Mouse (Mus musculus) intestine, embryonic 16.5 days (tissue): ENCODE data around the gene Gm20388. TPM values are rescaled to one million over a fixed set of nuclear protein-coding genes. Genes with fewer than 3 reads are reported as not detected.
A peak's percentile ranks its signal among the peaks of the same experiment; 100 is the strongest.

ENCODE experiments used
- ATAC-seq: fragments of 200-750 bp; cut with Nextera tagmentation; 2 replicates; pipeline ENCODE4 v1.8.0; 2017; ENCODE audit warnings: moderate TSS enrichment, moderate library complexity
- H3K27ac ChIP-seq: fragments of 300-500 bp; sonication (generic); 2 replicates; pipeline ENCODE4 v1.5.1; 2014; ENCODE audit warnings: mild to moderate bottlenecking, low read length
- H3K27me3 ChIP-seq: fragments of 300-500 bp; sonication (generic); replicated peaks from 2 replicates; pipeline ENCODE4 v1.6.1; 2014; ENCODE audit warnings: low read length, control low read depth, mixed read lengths; ENCODE audit not compliant: control insufficient read depth, insufficient read depth
- H3K36me3 ChIP-seq: fragments of 300-500 bp; sonication (generic); 2 replicates; pipeline ENCODE4 v1.6.1; 2014; ENCODE audit warnings: low read length, control low read depth; ENCODE audit not compliant: control insufficient read depth, insufficient read depth
- H3K4me1 ChIP-seq: fragments of 300-500 bp; sonication (generic); 2 replicates; pipeline ENCODE4 v1.6.1; 2014; ENCODE audit warnings: low read length, control low read depth, mixed read lengths; ENCODE audit not compliant: control insufficient read depth, insufficient read depth
- H3K4me2 ChIP-seq: fragments of 300-500 bp; sonication (generic); 2 replicates; pipeline ENCODE4 v1.6.1; 2014; ENCODE audit warnings: low read depth, low read length, control low read depth
- H3K4me3 ChIP-seq: fragments of 300-500 bp; sonication (generic); 2 replicates; pipeline ENCODE4 v1.5.1; 2014; ENCODE audit warnings: mild to moderate bottlenecking, low read length
- H3K9ac ChIP-seq: fragments of 300-500 bp; sonication (generic); 2 replicates; pipeline ENCODE4 v1.6.1; 2014; ENCODE audit warnings: low read depth, low read length
- H3K9me3 ChIP-seq: fragments of 300-500 bp; sonication (generic); 2 replicates; pipeline ENCODE4 v1.6.1; 2016; ENCODE audit warnings: low read length, control low read depth; ENCODE audit not compliant: control insufficient read depth
- WGBS: fragments of 180-500 bp; shearing (Covaris S2); extraction: QIAGEN DNeasy Blood & Tissue Kit; methylation state at CpG from one replicate; pipeline ENCODE4 v1.1.7; 2014; 5-methylcytosine and 5-hydroxymethylcytosine counted together
- polyA plus RNA-seq: library from polyadenylated mRNA; unstranded; fragments of >200 nt; fragmentation: Nextera tagmentation; extraction: Ambion mirVana; gene quantifications from 2 replicates; pipeline ENCODE4 v1.2.1, GENCODE M21; 2015

Gm20388 gene
- polyA plus RNA-seq, 1 experiment from 2014 or later = 5.8 TPM

DNA sequence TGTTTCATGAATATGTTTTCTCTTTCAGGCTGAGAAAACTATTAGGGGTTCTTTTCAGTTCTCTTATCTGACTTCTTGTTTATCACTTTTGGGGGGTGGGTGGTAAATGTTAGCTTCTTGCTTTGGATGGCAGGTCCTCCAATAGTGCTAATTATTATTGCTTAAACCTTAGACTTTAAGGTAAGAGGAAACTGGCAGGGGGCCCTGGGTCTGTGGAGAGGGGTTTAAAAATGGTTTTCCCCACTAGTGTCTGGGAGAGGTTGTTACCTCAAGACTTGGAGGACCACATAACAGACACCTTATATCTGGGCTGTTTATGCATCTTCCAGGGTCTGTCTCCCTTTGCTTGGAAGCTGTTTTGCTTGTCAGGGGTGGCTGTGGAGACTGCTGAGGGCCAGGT is 2041.5 kb downstream of the Gm20388 start:
- Histone ChIP-seq H3K9ac (0 out of 2 replicates have a peak overlapping the region, but pooled peaks have one; percentile 18), H3K27ac (no peak overlapping the region), H3K4me1 (peaks cover 29% of the 10 kb centered on the region), H3K9me3 (no peaks in the 10 kb centered on the region), H3K4me2 (no peak overlapping the region), H3K27me3 (no peaks in the 10 kb centered on the region), H3K4me3 (no peak overlapping the region), H3K36me3 (no peaks in the 10 kb centered on the region)
- no peak for ATAC-seq

DNA sequence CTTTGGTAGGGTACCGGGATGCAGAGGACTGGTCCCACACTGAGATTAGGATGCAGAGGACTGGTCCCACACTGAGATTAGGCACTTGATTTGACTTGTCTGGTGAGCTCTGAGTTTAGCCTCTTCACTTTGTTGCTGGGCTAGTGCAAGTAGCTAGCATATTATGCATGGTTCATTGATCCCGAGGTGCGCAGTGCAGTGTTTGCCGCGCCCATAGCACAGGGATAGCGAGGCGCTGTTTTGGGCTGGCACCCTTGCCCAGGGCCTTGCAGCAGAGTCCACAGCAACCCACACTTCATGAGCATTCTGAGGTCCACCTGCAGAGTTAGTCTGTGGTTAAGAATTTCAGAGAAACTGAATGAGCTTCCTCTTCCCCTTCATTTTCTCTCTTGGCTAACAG is 2042.2 kb downstream of the Gm20388 start:
- ATAC-seq = no peak
- H3K9me3 ChIP-seq = no peaks in the 10 kb centered on the region
- H3K27me3 ChIP-seq = no peaks in the 10 kb centered on the region
- H3K4me2 ChIP-seq = no peak overlapping the region
- H3K4me1 ChIP-seq = peaks cover 25% of the 10 kb centered on the region
- no peak overlapping the region for H3K27ac ChIP-seq
- 0 out of 2 replicates have a peak overlapping the region, but pooled peaks have one; percentile 18 for H3K9ac ChIP-seq
- 87% methylated on average over 7 of the region's 7 CpGs for WGBS
- H3K36me3 ChIP-seq = no peaks in the 10 kb centered on the region
- no peak overlapping the region for H3K4me3 ChIP-seq

- H3K4me1 ChIP-seq = peaks cover 17% of the 10 kb centered on the region
- no peaks in the 10 kb centered on the region for H3K9me3 ChIP-seq
- H3K4me3 ChIP-seq = no peak overlapping the region
- no peak overlapping the region for H3K9ac ChIP-seq
- H3K4me2 ChIP-seq = no peak overlapping the region
- H3K27ac ChIP-seq = no peak overlapping the region
- no peaks in the 10 kb centered on the region for H3K27me3 ChIP-seq
- 63% methylated on average over 3 of the region's 3 CpGs for WGBS
- no peaks in the 10 kb centered on the region for H3K36me3 ChIP-seq
- ATAC-seq = no peak
These were observed 2043.3 kb downstream of the Gm20388 start for GRCm38 (mm10) chr8:121953821-121954545.

DNA sequence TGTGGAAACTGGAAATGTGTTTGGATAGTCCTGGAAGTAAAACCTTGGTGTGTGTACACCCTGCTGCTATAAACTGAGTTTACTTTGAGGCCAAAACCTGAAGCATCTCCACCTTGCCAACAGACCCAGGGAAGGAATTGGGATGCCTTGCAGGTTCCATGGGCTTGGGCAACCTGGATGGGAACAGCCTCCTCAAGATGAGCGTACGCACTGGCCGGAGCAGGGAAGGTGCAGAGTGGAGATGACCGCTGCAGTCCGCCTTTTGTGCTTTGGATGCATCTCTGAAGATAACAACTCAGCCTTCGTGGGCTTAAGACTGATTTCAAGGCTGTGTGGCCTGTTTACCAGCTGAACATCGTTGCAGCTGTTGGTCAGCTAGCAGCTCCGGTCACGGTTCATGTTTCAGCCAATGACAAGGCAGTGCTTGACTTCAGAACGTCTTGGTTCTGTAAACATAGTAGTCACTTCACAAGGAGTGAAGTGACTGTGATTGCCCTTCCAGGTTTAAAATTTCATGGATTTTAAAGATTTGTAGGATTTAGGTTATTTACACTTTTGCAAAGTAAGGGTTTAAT is 2044.4 kb downstream of the Gm20388 start:
- Histone ChIP-seq H3K4me1 (peaks cover 12% of the 10 kb centered on the region), H3K27me3 (no peaks in the 10 kb centered on the region), H3K36me3 (no peaks in the 10 kb centered on the region), H3K4me2 (no peak overlapping the region), H3K9ac (no peak overlapping the region), H3K4me3 (no peak overlapping the region), H3K9me3 (no peaks in the 10 kb centered on the region), H3K27ac (no peak overlapping the region)
- WGBS = 66% methylated on average over 10 of the region's 10 CpGs
- no peak for ATAC-seq

- 65% methylated on average over 1 of the region's 1 CpGs for WGBS
- H3K4me2 ChIP-seq = no peak overlapping the region
- H3K27ac ChIP-seq = no peak overlapping the region
- ATAC-seq = no peak
- no peaks in the 10 kb centered on the region for H3K9me3 ChIP-seq
- H3K9ac ChIP-seq = no peak overlapping the region
- no peaks in the 10 kb centered on the region for H3K36me3 ChIP-seq
- no peak overlapping the region for H3K4me3 ChIP-seq
- H3K4me1 ChIP-seq = peaks cover 12% of the 10 kb centered on the region
- no peaks in the 10 kb centered on the region for H3K27me3 ChIP-seq
These were observed 2045.3 kb downstream of the Gm20388 start for GRCm38 (mm10) chr8:121955825-121956500.

GRCm38 (mm10) chr8:121958395-121958794 is 2047.8 kb downstream of the Gm20388 start:
- Histone ChIP-seq H3K4me3 (no peak overlapping the region), H3K4me2 (no peak overlapping the region), H3K36me3 (no peaks in the 10 kb centered on the region), H3K27me3 (no peaks in the 10 kb centered on the region), H3K9me3 (no peaks in the 10 kb centered on the region), H3K4me1 (peaks cover 3% of the 10 kb centered on the region; the same call in 1 of the 2 replicates), H3K9ac (no peak overlapping the region), H3K27ac (no peak overlapping the region)
- WGBS = 86% methylated on average over 1 of the region's 1 CpGs
- ATAC-seq = peak; percentile 21; the same call in 1 of the 2 replicates

DNA sequence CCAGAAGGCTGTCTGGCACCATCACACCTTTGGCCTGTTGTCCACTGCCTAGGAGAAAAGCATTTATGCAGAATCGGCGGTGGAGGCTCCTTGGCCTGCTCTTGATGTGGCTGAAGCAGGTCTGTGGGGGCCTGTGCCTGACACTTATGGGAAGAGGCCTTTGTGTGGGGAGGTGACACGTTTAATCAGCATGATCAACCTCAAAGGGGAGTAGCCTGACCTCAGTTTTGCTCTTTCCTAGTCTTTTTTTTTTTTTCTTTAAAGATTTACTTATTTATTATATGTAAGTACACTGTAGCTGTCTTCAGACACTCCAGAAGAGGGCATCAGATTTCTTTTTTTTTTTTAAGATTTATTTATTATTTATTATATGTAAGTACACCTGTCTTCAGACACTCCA is 2052.3 kb downstream of the Gm20388 start:
- H3K27me3 ChIP-seq = no peaks in the 10 kb centered on the region
- peaks cover 26% of the 10 kb centered on the region for H3K4me1 ChIP-seq
- no peak overlapping the region for H3K27ac ChIP-seq
- WGBS = 86% methylated on average over 3 of the region's 3 CpGs
- H3K9me3 ChIP-seq = no peaks in the 10 kb centered on the region
- H3K36me3 ChIP-seq = no peaks in the 10 kb centered on the region
- H3K9ac ChIP-seq = no peak overlapping the region
- H3K4me3 ChIP-seq = no peak overlapping the region
- no peak overlapping the region for H3K4me2 ChIP-seq
- ATAC-seq = no peak

DNA sequence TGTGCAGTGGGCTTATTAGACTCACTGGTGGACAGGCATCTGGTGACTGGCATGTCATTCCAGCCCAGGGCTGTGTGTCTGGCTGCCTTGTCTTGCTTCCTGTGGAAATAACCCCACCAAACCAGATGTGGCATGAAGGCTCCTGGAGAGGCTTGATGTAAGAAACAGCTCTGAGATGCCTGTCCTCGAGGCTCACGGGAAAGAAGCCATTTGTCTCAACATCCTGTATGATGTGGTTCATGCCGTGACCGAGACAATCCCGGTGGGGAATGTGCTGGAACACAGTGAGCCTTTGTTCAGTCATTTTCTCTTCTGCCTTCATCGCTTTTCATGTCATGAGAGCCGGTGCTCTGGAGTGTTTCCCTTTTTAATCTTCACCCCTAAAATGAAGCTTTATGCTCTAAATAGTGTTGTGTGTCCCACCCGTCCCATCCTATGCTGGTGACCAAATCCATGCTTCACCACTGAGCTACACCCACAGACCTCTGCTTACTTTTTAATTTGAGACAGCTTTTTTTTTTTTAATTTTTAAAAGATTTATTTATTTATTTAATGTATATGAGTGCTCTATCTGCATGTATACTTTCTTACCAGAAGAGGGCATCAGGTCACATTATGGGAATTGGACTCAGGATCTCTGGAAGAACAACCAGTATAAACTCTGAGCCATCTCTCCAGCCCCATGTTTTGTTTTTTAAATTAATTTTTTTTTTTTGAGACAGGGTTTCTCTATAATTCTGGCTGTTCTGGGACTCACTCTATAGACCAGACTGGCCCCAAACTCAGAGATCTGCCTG is 2054.3 kb downstream of the Gm20388 start:
- Histone ChIP-seq H3K9me3 (no peaks in the 10 kb centered on the region), H3K27me3 (no peaks in the 10 kb centered on the region), H3K4me2 (no peak overlapping the region), H3K4me1 (peaks cover 33% of the 10 kb centered on the region), H3K36me3 (no peaks in the 10 kb centered on the region), H3K27ac (0 out of 2 replicates have a peak overlapping the region, but pooled peaks have one; percentile 1), H3K4me3 (no peak overlapping the region), H3K9ac (no peak overlapping the region)
- ATAC-seq = no peak
- 74% methylated on average over 8 of the region's 8 CpGs for WGBS

GRCm38 (mm10) chr8:121966110-121966509 is 2055.5 kb downstream of the Gm20388 start:
- Histone ChIP-seq H3K27ac (no peak overlapping the region; the same call in 1 of the 2 replicates), H3K27me3 (no peaks in the 10 kb centered on the region), H3K4me1 (peaks cover 33% of the 10 kb centered on the region), H3K4me2 (no peak overlapping the region), H3K4me3 (no peak overlapping the region), H3K9ac (0 out of 2 replicates have a peak overlapping the region, but pooled peaks have one; percentile 21), H3K9me3 (no peaks in the 10 kb centered on the region), H3K36me3 (no peaks in the 10 kb centered on the region)
- no peak for ATAC-seq
- WGBS = 58% methylated on average over 5 of the region's 5 CpGs
